Mouse (Mus musculus) ES-E14 (cell line): ENCODE results near the gene Pde7b. TPM values are rescaled to one million over a fixed set of nuclear protein-coding genes. Genes with fewer than 3 reads are reported as not detected.

Experiments
- DNase-seq: peaks from one replicate; pipeline ENCODE4 v3.0.0-alpha.2; 2013; ENCODE audit warnings: low read depth, low spot score
- H3K27ac ChIP-seq: 2 replicates; pipeline ENCODE4 v1.5.1; 2012; ENCODE audit warnings: low read depth, mild to moderate bottlenecking, low read length, moderate library complexity, mixed read lengths; ENCODE audit not compliant: poor library complexity, insufficient read depth, severe bottlenecking
- H3K36me3 ChIP-seq: 2 replicates; pipeline ENCODE4 v1.6.1; 2012; ENCODE audit warnings: mild to moderate bottlenecking, low read length, moderate library complexity, mixed read lengths; ENCODE audit not compliant: control insufficient read depth, poor library complexity, insufficient read depth, severe bottlenecking
- H3K4me1 ChIP-seq, 2 experiments: fragments of 150-350 bp in 1 of 2; sonication (generic) in 1 of 2; 2 replicates each; pipeline ENCODE4 v1.6.1; 2012; ENCODE audit warnings: low read length in 2 of 2, mild to moderate bottlenecking in 1 of 2, mixed read lengths in 1 of 2; ENCODE audit not compliant: control insufficient read depth in 2 of 2, insufficient read depth in 2 of 2, poor library complexity in 1 of 2
- H3K4me3 ChIP-seq, 2 experiments: fragments of 150-350 bp in 1 of 2; sonication (generic) in 1 of 2; 2 replicates each; pipeline ENCODE4 v1.5.1; 2012; ENCODE audit warnings: low read length in 2 of 2, low read depth in 1 of 2, mild to moderate bottlenecking in 1 of 2, mixed read lengths in 1 of 2; ENCODE audit not compliant: insufficient read depth in 1 of 2, poor library complexity in 1 of 2, severe bottlenecking in 1 of 2
- H3K9ac ChIP-seq: 2 replicates; pipeline ENCODE4 v1.6.1; 2012; ENCODE audit warnings: low read depth, mild to moderate bottlenecking, low read length, mixed read lengths; ENCODE audit not compliant: poor library complexity, insufficient read depth, severe bottlenecking
- H3K9me3 ChIP-seq: fragments of 150-350 bp; sonication (generic); 2 replicates; pipeline ENCODE4 v1.6.1; 2012; ENCODE audit warnings: low read depth, mild to moderate bottlenecking, low read length; ENCODE audit not compliant: control insufficient read depth, insufficient read depth
- CHD2 ChIP-seq: IDR thresholded peaks from 2 replicates; pipeline ENCODE4 v1.6.1; 2014; ENCODE audit warnings: mild to moderate bottlenecking, low read depth, low read length, inconsistent platforms
- HCFC1 ChIP-seq: IDR thresholded peaks from 2 replicates; pipeline ENCODE4 v1.6.1; 2012; ENCODE audit warnings: low read length, inconsistent platforms, borderline replicate concordance; ENCODE audit not compliant: insufficient read depth
- MAFK ChIP-seq: IDR thresholded peaks from 2 replicates; pipeline ENCODE4 v1.6.1; 2014; ENCODE audit warnings: mild to moderate bottlenecking, low read depth, low read length, inconsistent platforms; ENCODE audit not compliant: insufficient read depth
- ZC3H11A ChIP-seq: IDR thresholded peaks from 2 replicates; pipeline ENCODE4 v1.6.1; 2012; ENCODE audit warnings: low read depth, mild to moderate bottlenecking, inconsistent platforms, low read length, borderline replicate concordance
- ZNF384 ChIP-seq: IDR thresholded peaks from 2 replicates; pipeline ENCODE4 v1.6.1; 2012; ENCODE audit warnings: low read depth, low read length, inconsistent platforms
- in situ Hi-C, 2 experiments: fragments of 600-800 bp; cut with MboI; formaldehyde crosslinking; loops; one replicate each; pipeline ENCODE4 v1.15.1; 2025; ENCODE audit warnings: low sequenced_read_pairs in 2 of 2, inconsistent platforms in 1 of 2; ENCODE audit not compliant: unreplicated experiment in 2 of 2
- total RNA-seq: library from RNA; depleted of rRNA; stranded (reverse); fragments of 300-350 nt; gene quantifications from 2 replicates; pipeline ENCODE4 v1.2.3, GENCODE M21; 2012

The Pde7b gene
- total RNA-seq, 1 experiment = 0.13 TPM

DNA sequence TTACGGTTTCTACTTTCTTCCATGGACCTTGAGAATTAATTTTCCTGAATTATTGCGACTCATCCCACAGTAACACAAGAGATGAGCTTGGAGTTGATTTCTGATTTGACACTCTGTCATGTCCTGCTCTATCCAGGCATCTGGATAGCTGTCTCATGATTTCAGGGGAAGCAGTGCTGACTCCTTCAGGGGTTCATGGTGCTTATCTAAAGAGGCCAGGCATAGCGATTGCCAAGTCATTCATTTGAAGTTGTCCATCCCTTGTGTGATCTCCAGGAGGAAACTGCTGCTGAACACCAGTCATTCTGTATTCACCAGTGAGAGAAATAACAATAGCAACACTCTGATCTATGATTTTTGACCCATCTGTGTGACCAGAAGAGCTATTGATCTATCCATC, 43.9 kb downstream of the Pde7b start:
- no peak overlapping the region for H3K27ac ChIP-seq
- no peak overlapping the region for H3K4me3 ChIP-seq
- DNase-seq = no peak
- in situ Hi-C loops = no loop called here
- H3K36me3 ChIP-seq = no peaks in the 10 kb centered on the region
- H3K9ac ChIP-seq = no peak overlapping the region
- TF ChIP-seq CHD2 (no peak), HCFC1 (no peak), ZNF384 (no peak), MAFK (no peak)
- no peaks in the 10 kb centered on the region for H3K4me1 ChIP-seq
- H3K9me3 ChIP-seq = no peaks in the 10 kb centered on the region

DNA sequence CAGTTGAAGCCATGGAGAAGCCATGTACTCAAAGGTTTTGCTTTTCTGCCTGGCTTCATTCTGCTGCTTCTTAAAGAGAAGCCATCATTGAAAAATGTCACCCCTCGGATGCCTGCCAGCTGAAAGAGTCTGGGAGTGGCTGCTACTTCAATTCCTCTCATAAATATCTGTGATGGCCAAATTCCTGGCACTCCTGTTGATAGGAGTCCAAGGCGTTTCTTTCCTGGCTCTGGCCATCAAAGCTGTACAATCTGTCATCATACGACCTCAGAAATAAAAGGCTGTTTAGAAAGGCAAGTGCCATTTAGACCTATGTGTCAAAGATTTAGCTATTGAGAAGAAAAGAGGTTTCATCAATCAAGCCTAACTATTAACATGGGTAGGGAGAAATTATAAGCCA, 49.6 kb downstream of the Pde7b start:
- TF ChIP-seq ZC3H11A (no peak), HCFC1 (no peak), ZNF384 (no peak), MAFK (no peak), CHD2 (no peak)
- in situ Hi-C loops = no loop called here
- Histone ChIP-seq H3K4me3 (no peak overlapping the region), H3K27ac (no peak overlapping the region), H3K9ac (no peak overlapping the region), H3K9me3 (no peaks in the 10 kb centered on the region), H3K4me1 (no peaks in the 10 kb centered on the region), H3K36me3 (no peaks in the 10 kb centered on the region)
- DNase-seq = no peak

DNA sequence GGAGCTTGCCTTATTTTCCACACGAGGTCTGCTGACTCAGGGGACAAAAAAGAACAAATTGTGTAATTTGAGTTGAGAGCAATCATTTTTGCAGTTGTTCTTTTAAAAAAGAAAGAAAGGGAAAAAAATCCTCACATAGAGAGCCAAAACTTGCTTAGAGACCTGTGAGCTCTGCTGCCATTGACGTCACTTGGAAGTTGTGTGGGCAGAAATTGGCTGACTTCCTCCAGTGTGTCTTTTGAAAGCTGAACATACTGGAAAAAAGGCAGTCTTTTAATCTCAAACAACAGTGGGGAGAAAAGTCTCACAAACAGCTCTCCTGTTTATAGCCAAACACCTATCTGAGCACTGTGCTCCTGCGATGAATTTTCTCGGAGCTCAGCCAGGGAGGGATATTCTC, 51.1 kb downstream of the Pde7b start:
- Histone ChIP-seq H3K27ac (no peak overlapping the region), H3K9ac (no peak overlapping the region), H3K4me3 (no peak overlapping the region), H3K4me1 (no peaks in the 10 kb centered on the region), H3K36me3 (no peaks in the 10 kb centered on the region), H3K9me3 (no peaks in the 10 kb centered on the region)
- in situ Hi-C loops = no loop called here
- no peak for DNase-seq
- no peak for TF ChIP-seq MAFK
- no peak for TF ChIP-seq ZC3H11A
- no peak for TF ChIP-seq CHD2
- no peak for TF ChIP-seq ZNF384
- no peak for TF ChIP-seq HCFC1

DNA sequence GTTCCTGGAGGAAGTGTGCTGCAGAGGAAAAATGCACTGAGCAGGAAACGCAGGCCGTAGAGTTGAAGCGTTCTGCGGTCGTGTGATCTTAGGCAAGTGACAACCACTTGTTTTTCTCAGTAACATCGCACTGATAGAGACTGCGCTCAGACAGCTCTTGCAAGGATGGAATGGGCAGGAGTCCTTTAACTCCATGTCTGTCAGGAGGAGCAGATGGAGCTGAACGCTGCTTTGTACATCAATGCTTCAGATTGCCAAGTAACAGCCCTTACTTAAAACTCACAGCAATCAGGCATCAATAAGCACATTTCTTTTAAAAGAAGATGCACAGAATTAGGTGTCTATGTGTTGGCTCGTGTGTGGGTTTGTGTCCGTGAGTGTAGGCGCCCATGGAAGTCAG, 52.3 kb downstream of the Pde7b start:
- in situ Hi-C loops = no loop called here
- TF ChIP-seq ZNF384 (no peak), ZC3H11A (no peak), HCFC1 (no peak), CHD2 (no peak), MAFK (no peak)
- no peaks in the 10 kb centered on the region for H3K9me3 ChIP-seq
- no peaks in the 10 kb centered on the region for H3K36me3 ChIP-seq
- H3K9ac ChIP-seq = no peak overlapping the region
- H3K27ac ChIP-seq = no peak overlapping the region
- H3K4me1 ChIP-seq = no peaks in the 10 kb centered on the region
- no peak overlapping the region for H3K4me3 ChIP-seq
- no peak for DNase-seq

DNA sequence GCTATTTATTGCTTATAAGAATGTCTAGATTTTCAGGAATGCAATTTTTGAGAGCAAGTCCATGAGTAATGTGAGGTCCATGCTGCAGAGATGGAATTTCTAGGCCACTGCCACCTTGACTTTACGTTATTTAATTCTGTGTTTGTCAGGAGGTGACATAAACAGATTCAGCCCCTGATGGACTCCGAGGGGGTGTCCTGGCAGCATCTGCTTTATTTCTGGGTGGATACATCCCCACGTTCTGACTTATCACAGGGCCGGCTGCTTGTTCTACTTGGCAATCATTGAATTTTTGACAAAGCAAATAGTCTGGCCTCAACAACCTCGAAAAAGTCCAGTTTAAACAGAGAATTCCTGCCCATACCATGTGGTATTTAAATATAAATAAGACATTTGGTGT, 53.3 kb downstream of the Pde7b start:
- TF ChIP-seq ZC3H11A = no peak
- TF ChIP-seq MAFK = no peak
- TF ChIP-seq HCFC1 = no peak
- no peak for TF ChIP-seq ZNF384
- Histone ChIP-seq H3K4me1 (no peaks in the 10 kb centered on the region), H3K4me3 (no peak overlapping the region), H3K36me3 (no peaks in the 10 kb centered on the region), H3K27ac (no peak overlapping the region), H3K9me3 (no peaks in the 10 kb centered on the region), H3K9ac (no peak overlapping the region)
- in situ Hi-C loops = no loop called here
- DNase-seq = no peak
